Mouse (Mus musculus) forebrain, embryonic 12.5 days (tissue): ENCODE measurements around the gene Trim12c. TPM values are rescaled to one million over a fixed set of nuclear protein-coding genes. Genes with fewer than 3 reads are reported as not detected.
A peak's percentile ranks its signal among the peaks of the same experiment; 100 is the strongest.
"Not testable (repeated sequence)": the region's sequence is repeated elsewhere in the genome, so short reads cannot be mapped to it uniquely, and the experiment has no call there.

Source experiments
- ATAC-seq: fragments of 200-750 bp; cut with Nextera tagmentation; 2 replicates; pipeline ENCODE4 v1.8.0; 2017; ENCODE audit warnings: moderate TSS enrichment; ENCODE audit not compliant: low FRiP score
- H3K27ac ChIP-seq: fragments of 300-500 bp; sonication (generic); 2 replicates; pipeline ENCODE4 v1.5.1; 2016; ENCODE audit warnings: mild to moderate bottlenecking
- H3K27me3 ChIP-seq: fragments of 300-500 bp; sonication (generic); 2 replicates; pipeline ENCODE4 v1.6.1; 2016; ENCODE audit warnings: mild to moderate bottlenecking
- H3K36me3 ChIP-seq: fragments of 300-500 bp; sonication (generic); replicated peaks from 2 replicates; pipeline ENCODE4 v1.6.1; 2016; ENCODE audit warnings: mild to moderate bottlenecking
- H3K4me1 ChIP-seq: fragments of 300-500 bp; sonication (generic); 2 replicates; pipeline ENCODE4 v1.6.1; 2016
- H3K4me2 ChIP-seq: fragments of 300-500 bp; sonication (generic); 2 replicates; pipeline ENCODE4 v1.6.1; 2016; ENCODE audit warnings: mild to moderate bottlenecking, moderate library complexity
- H3K4me3 ChIP-seq: fragments of 300-500 bp; sonication (generic); replicated peaks from 2 replicates; pipeline ENCODE4 v1.5.1; 2016; ENCODE audit warnings: mild to moderate bottlenecking
- H3K9ac ChIP-seq: fragments of 300-500 bp; sonication (generic); 2 replicates; pipeline ENCODE4 v1.6.1; 2016; ENCODE audit warnings: mild to moderate bottlenecking
- H3K9me3 ChIP-seq: fragments of 300-500 bp; sonication (generic); 2 replicates; pipeline ENCODE4 v1.6.1; 2016
- WGBS: fragments of 180-500 bp; shearing (Covaris S2); methylation state at CpG from one replicate; pipeline ENCODE4 v1.1.7; 2016; 5-methylcytosine and 5-hydroxymethylcytosine counted together
- polyA plus RNA-seq: library from polyadenylated mRNA; unstranded; fragments of >200 nt; fragmentation: Nextera tagmentation; extraction: Ambion mirVana; gene quantifications from 2 replicates; pipeline ENCODE4 v1.2.1, GENCODE M21; 2016

The Trim12c gene
- polyA plus RNA-seq, 1 experiment from 2014 or later, result 0.83 TPM

DNA sequence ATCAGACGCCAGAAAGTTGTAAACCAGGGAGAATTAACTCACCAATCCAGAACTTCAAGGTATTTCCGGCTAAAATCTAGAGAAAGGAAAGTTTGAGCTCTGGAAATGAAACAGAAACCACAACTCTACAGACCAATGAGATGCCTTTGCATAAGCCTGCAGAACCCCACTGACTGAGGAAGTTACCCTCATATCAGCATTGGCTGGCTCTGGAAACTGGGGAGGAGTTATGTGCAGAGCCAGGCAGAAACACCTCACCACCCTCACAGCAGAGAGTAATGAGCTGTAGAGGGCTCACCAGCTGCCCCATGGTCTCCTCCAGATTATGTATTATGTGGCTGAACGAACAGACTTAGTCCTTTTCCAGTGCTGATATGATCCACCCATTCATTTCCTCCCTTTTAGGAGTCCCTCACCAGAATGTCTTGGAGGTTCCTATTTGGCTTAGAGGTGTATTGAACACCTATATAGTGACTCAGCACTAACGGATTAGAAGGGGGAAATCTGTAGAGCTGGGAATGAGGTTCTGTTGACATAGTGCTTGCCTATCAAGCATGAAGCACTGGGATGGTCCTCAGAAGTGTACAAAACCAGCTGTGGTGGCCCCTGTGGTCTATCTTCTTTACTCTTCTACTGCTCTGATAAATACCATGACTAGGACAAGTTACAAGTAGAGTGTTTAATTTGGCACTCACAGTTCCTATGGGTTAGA, 37.6 kb downstream of the Trim12c start, which contains the start of gene Trim12a:
Trim12a (minus strand) TSS at position 98 of the 712 bp plus-strand sequence.
- Histone ChIP-seq H3K4me3 (peak within 1 kb of the TSS; percentile 14; the same call in 1 of the 2 replicates), H3K4me2 (peak within 1 kb of the TSS; percentile 38)
- not testable (repeated sequence) for H3K27me3 ChIP-seq, H3K36me3 ChIP-seq, ATAC-seq, H3K4me1 ChIP-seq, H3K27ac ChIP-seq, H3K9me3 ChIP-seq, H3K9ac ChIP-seq
- WGBS, result 36% methylated on average over 4 of the region's 4 CpGs

- H3K27ac ChIP-seq, result no peak overlapping the region
- H3K4me1 ChIP-seq, result no peaks in the 10 kb centered on the region
- H3K9ac ChIP-seq, result no peak overlapping the region
- H3K4me2 ChIP-seq, result peak overlapping the region; percentile 38
- peak; percentile 39; the same call in 1 of the 2 replicates for ATAC-seq
- H3K36me3 ChIP-seq, result no peaks in the 10 kb centered on the region
- no peaks in the 10 kb centered on the region for H3K9me3 ChIP-seq
- H3K27me3 ChIP-seq, result no peaks in the 10 kb centered on the region
- peak overlapping the region; percentile 14; the same call in 1 of the 2 replicates for H3K4me3 ChIP-seq
- WGBS, result 15% methylated on average over 15 of the region's 15 CpGs
Measured at GRCm38 (mm10) chr7:104314796-104315353, 38.3 kb downstream of the Trim12c start.

DNA sequence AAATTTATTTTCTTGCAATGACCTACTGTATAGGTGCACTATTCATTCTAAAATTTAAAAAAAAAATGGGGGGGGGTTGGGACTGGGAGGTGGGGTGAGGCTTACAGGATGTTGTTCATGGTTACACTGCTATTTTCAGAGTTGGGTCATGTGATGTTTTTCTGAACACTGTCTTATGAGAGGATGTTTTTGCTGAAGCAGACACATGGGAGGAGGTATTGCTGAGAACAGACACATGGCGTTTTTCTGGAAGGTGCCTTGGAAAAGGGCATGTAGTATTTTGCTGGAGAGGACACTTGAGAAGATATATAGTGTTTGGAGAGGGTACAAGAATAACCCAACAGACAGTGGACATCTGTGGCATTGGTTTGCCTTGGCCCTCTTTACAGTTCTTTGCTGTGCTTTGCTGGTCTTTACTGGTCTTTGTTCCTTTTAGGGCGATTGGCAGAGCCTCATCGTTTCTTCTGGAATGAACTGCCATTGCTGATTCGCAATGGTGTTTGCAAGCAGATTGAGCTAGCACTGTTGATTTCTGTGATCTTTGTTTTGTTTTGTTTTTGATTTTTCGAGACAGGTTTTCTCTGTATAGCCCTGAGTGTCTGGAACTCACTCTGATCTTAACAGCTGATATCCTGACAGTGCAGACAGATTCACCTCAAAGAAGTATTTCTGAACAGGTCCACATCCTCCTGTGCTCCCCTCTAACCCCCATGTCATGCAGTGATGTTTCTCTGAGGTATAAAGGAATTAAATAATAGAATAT, 61.3 kb downstream of the Trim12c start:
- Histone ChIP-seq H3K4me2 (no peak overlapping the region), H3K9me3 (no peaks in the 10 kb centered on the region), H3K27ac (no peak overlapping the region), H3K4me3 (no peak overlapping the region), H3K27me3 (no peaks in the 10 kb centered on the region), H3K4me1 (no peaks in the 10 kb centered on the region), H3K36me3 (no peaks in the 10 kb centered on the region), H3K9ac (no peak overlapping the region)
- ATAC-seq, result no peak
- 84% methylated on average over 5 of the region's 5 CpGs for WGBS

DNA sequence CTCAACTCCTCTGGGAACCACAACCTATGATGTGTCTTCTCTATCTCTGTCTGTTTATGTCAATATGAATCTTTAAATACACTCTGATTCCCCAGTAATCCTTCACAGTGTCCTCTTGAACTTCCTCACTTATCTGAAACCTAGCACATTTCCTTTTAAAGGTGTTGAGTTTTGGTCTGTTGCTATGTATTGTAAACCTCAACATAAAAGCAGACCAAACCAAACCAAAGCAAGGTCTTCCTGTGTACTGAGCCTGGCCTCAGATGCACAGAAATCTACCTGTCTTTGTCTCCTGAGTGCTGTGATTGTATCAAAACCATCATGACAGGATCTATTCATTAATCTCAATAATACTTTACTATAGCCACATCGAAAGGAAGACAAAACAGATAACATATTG, 62.5 kb downstream of the Trim12c start:
- H3K36me3 ChIP-seq, result no peaks in the 10 kb centered on the region
- ATAC-seq, result no peak
- no peak overlapping the region for H3K4me3 ChIP-seq
- H3K9me3 ChIP-seq, result no peaks in the 10 kb centered on the region
- H3K9ac ChIP-seq, result no peak overlapping the region
- H3K27me3 ChIP-seq, result no peaks in the 10 kb centered on the region
- no peak overlapping the region for H3K27ac ChIP-seq
- no peak overlapping the region for H3K4me2 ChIP-seq
- no peaks in the 10 kb centered on the region for H3K4me1 ChIP-seq
- 92% methylated on average over 1 of the region's 1 CpGs for WGBS

Other genes with a start within 250 kb of the Trim12c start
- gene Olfr646, start 248.5 kb downstream of the Trim12c start, polyA plus RNA-seq, result not detected in 2 replicates
- not detected in 2 replicates for gene Ubqln5, start 223.5 kb downstream of the Trim12c start, polyA plus RNA-seq
- gene Olfr643, start 216.0 kb downstream of the Trim12c start, polyA plus RNA-seq, result not detected in 2 replicates
- not detected in 2 replicates for gene Ubqln3, start 210.1 kb downstream of the Trim12c start, polyA plus RNA-seq
- not detected in 2 replicates for gene Ubqlnl, start 202.8 kb downstream of the Trim12c start, polyA plus RNA-seq
- gene Olfm5, start 188.5 kb downstream of the Trim12c start, polyA plus RNA-seq, result not detected in 2 replicates
- 0.41 and 0.51 TPM in 2 replicates for gene Olfr648, start 170.0 kb downstream of the Trim12c start, polyA plus RNA-seq
- not detected in 2 replicates for gene Olfr649, start 157.4 kb downstream of the Trim12c start, polyA plus RNA-seq
- 0.62 and 1.1 TPM in 2 replicates for gene Trim6, start 134.6 kb downstream of the Trim12c start, polyA plus RNA-seq
- 0.53 and 1.1 TPM in 2 replicates for gene Trim34a, start 108.9 kb downstream of the Trim12c start, polyA plus RNA-seq
- 0.05 TPM in 1 of 2 replicates, not detected in the other for gene Trim5, start 65.3 kb downstream of the Trim12c start, polyA plus RNA-seq
- gene Trim12a, start 37.9 kb downstream of the Trim12c start, polyA plus RNA-seq, result 1.4 and 1.9 TPM in 2 replicates
- not detected in 2 replicates for gene Trim34b, start 23.9 kb downstream of the Trim12c start, polyA plus RNA-seq
- gene Trim30b, start 16.5 kb upstream of the Trim12c start, polyA plus RNA-seq, result not detected in 2 replicates
- gene Trim30c, start 47.5 kb upstream of the Trim12c start, polyA plus RNA-seq, result not detected in 2 replicates
- 0.40 and 0.52 TPM in 2 replicates for gene Trim30a, start 111.8 kb upstream of the Trim12c start, polyA plus RNA-seq
- gene Trim30d, start 154.5 kb upstream of the Trim12c start, polyA plus RNA-seq, result 0.05 and 0.29 TPM in 2 replicates
- gene Olfr651, start 196.8 kb upstream of the Trim12c start, polyA plus RNA-seq, result not detected in 2 replicates
- gene Olfr652, start 207.5 kb upstream of the Trim12c start, polyA plus RNA-seq, result not detected in 2 replicates
- gene Olfr653, start 224.0 kb upstream of the Trim12c start, polyA plus RNA-seq, result not detected in 2 replicates
- not detected in 2 replicates for gene Olfr654, start 233.7 kb upstream of the Trim12c start, polyA plus RNA-seq
- gene Olfr655, start 248.4 kb upstream of the Trim12c start, polyA plus RNA-seq, result not detected in 2 replicates